Mouse (Mus musculus) olfactory bulb, adult 2 months (tissue): ENCODE measurements around the gene Ppp1r11.

Experiments
- CTCF ChIP-seq: fragments of 200-500 bp; IDR thresholded peaks from 2 replicates; pipeline ENCODE4 v1.5.1; 2012; ENCODE audit warnings: low read depth, mild to moderate bottlenecking, low read length, moderate library complexity; ENCODE audit not compliant: insufficient read depth
- POLR2A ChIP-seq: fragments of 200-500 bp; IDR thresholded peaks from 2 replicates; pipeline ENCODE4 v1.6.1; 2012; ENCODE audit warnings: mild to moderate bottlenecking, low read depth, low read length, moderate library complexity; ENCODE audit not compliant: insufficient read depth

DNA sequence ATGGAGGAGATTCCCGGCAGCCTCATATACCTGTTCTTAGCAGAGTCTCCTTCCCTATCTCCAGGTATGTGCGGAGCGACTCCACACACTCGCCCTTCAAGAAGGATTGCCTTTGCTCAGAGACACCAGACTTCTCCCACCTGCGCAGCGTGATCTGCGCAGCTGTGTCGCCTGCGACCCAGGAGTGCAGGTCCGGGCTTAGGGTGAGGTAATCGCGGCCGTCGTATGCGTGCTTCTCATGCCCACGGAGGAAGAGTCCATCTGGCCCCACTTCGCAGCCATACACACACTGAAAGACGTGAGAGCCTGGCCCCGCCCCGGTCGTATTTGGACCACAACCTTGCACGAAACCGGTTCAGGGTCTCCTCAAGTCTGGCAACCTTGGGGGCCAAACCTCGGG, 36.9 kb upstream of the Ppp1r11 start:
- no peak for TF ChIP-seq POLR2A
- TF ChIP-seq CTCF = no peak
